13 mouse cellular contexts compared by ENCODE assay signal in genomic region chr10:95107532-95108251, GRCm38 (mm10).
DNase-seq lines count a peak whose midpoint lies in the region; ATAC-seq and TF ChIP-seq lines count a peak whose summit lies in the region.
"Had no signal": no experiment of that assay in that cellular context is flagged by ENCODE, and none has a peak within 500 bp of the region (broad histone marks: within the 10 kb centered on the region; RNA-seq: fewer than 3 reads in every experiment).

No protein-coding gene starts in this region.

- H3K27ac ChIP-seq in lung, embryonic 14.5 days (ENCODE audit: low read depth): 0 out of 2 replicates have a peak overlapping the region, but pooled peaks have one; percentile 18
- H3K27ac ChIP-seq in embryonic facial prominence, embryonic 11.5 days (replicated peaks; ENCODE audit: low read depth, low read length): no peak overlapping the region
- no peak overlapping the region for H3K27ac ChIP-seq in forebrain, embryonic 14.5 days (ENCODE audit: low read depth, low read length)
- H3K27ac ChIP-seq in midbrain, embryonic 15.5 days: peak overlapping the region; percentile 47; the same call in 1 of the 2 replicates
- H3K27ac ChIP-seq: neural tube, embryonic 12.5 days had no signal

- 60% methylated on average over 3 of the region's 3 CpGs for WGBS in lung, embryonic 14.5 days
- 34% methylated on average over 3 of the region's 3 CpGs for WGBS in embryonic facial prominence, embryonic 11.5 days
- WGBS in forebrain, embryonic 14.5 days: 9% methylated on average over 3 of the region's 3 CpGs
- 12% methylated on average over 3 of the region's 3 CpGs for WGBS in midbrain, embryonic 15.5 days

- H3K27me3 ChIP-seq in lung, embryonic 14.5 days (ENCODE audit: insufficient read depth, low read length): no peaks in the 10 kb centered on the region
- no peaks in the 10 kb centered on the region for H3K27me3 ChIP-seq in embryonic facial prominence, embryonic 11.5 days (ENCODE audit: control insufficient read depth, insufficient read depth, low read length)
- no peaks in the 10 kb centered on the region for H3K27me3 ChIP-seq in forebrain, embryonic 14.5 days (replicated peaks; ENCODE audit: control insufficient read depth, insufficient read depth, low read length)
- H3K27me3 ChIP-seq in midbrain, embryonic 15.5 days (replicated peaks): no peaks in the 10 kb centered on the region
- H3K27me3 ChIP-seq: neural tube, embryonic 12.5 days had no signal

- H3K4me1 ChIP-seq in lung, embryonic 14.5 days (ENCODE audit: insufficient read depth): peaks cover 9% of the 10 kb centered on the region; the same call in 1 of the 2 replicates
- no peaks in the 10 kb centered on the region for H3K4me1 ChIP-seq in embryonic facial prominence, embryonic 11.5 days (ENCODE audit: control insufficient read depth, insufficient read depth, low read length)
- peaks cover 12% of the 10 kb centered on the region for H3K4me1 ChIP-seq in forebrain, embryonic 14.5 days (ENCODE audit: control insufficient read depth, insufficient read depth, low read length)
- H3K4me1 ChIP-seq in midbrain, embryonic 15.5 days: peaks cover 11% of the 10 kb centered on the region

- no peaks in the 10 kb centered on the region for H3K9me3 ChIP-seq in lung, embryonic 14.5 days (ENCODE audit: low read depth, low read length)
- H3K9me3 ChIP-seq in embryonic facial prominence, embryonic 11.5 days (replicated peaks; ENCODE audit: control insufficient read depth, low read length): no peaks in the 10 kb centered on the region
- H3K9me3 ChIP-seq in forebrain, embryonic 14.5 days (replicated peaks; ENCODE audit: control insufficient read depth, low read length): no peaks in the 10 kb centered on the region
- H3K9me3 ChIP-seq in midbrain, embryonic 15.5 days: no peaks in the 10 kb centered on the region
- H3K9me3 ChIP-seq: neural tube, embryonic 12.5 days had no signal

- TF ChIP-seq CTCF in lung, embryonic 14.5 days (IDR thresholded peaks at IDR 0.05; ENCODE audit: low read depth): no peak

- no peak for DNase-seq in lung, embryonic 14.5 days
- no peak for DNase-seq in lung, postnatal 14 days
- DNase-seq in embryonic facial prominence, embryonic 11.5 days (ENCODE audit: low spot score): peak; percentile 49
- peak; percentile 50 for DNase-seq in forebrain, embryonic 14.5 days (ENCODE audit: low spot score)
- DNase-seq in thymus, postnatal 0 days (ENCODE audit: low spot score): no peak
- DNase-seq in thymus, postnatal 36 days: no peak
- DNase-seq: cerebellum, adult 18-20 months; kidney, postnatal 10 days; layer of hippocampus, adult 9-11 months; lung, postnatal 36 days had no signal

- no peak overlapping the region for H3K9ac ChIP-seq in lung, embryonic 14.5 days
- no peak overlapping the region for H3K9ac ChIP-seq in embryonic facial prominence, embryonic 11.5 days (replicated peaks; ENCODE audit: low read length)
- H3K9ac ChIP-seq in forebrain, embryonic 14.5 days (ENCODE audit: low read length): no peak overlapping the region
- no peak overlapping the region for H3K9ac ChIP-seq in midbrain, embryonic 15.5 days
- H3K9ac ChIP-seq: neural tube, embryonic 12.5 days had no signal

- ATAC-seq in lung, embryonic 14.5 days (ENCODE audit: insufficient read depth): no peak
- no peak for ATAC-seq in embryonic facial prominence, embryonic 11.5 days (replicated peaks; ENCODE audit: insufficient number of reproducible peaks, low FRiP score, low TSS enrichment, low read depth)
- ATAC-seq in forebrain, embryonic 14.5 days: peak; percentile 71; the same call in 1 of the 2 replicates
- peak; percentile 56; the same call in 1 of the 2 replicates for ATAC-seq in midbrain, embryonic 15.5 days (replicated peaks)
- ATAC-seq: intestine, embryonic 16.5 days had no signal

- no peak overlapping the region for H3K4me2 ChIP-seq in lung, embryonic 14.5 days
- H3K4me2 ChIP-seq in embryonic facial prominence, embryonic 11.5 days (ENCODE audit: low read depth, low read length): no peak overlapping the region
- no peak overlapping the region for H3K4me2 ChIP-seq in forebrain, embryonic 14.5 days (ENCODE audit: low read length)
- H3K4me2 ChIP-seq in midbrain, embryonic 15.5 days: no peak overlapping the region
- H3K4me2 ChIP-seq: neural tube, embryonic 12.5 days had no signal

- H3K4me3 ChIP-seq in lung, embryonic 14.5 days (ENCODE audit: low read depth, low read length): no peak overlapping the region
- no peak overlapping the region for H3K4me3 ChIP-seq in embryonic facial prominence, embryonic 11.5 days (ENCODE audit: low read depth, low read length)
- H3K4me3 ChIP-seq in forebrain, embryonic 14.5 days (ENCODE audit: low read depth, low read length): no peak overlapping the region
- H3K4me3 ChIP-seq in midbrain, embryonic 15.5 days: no peak overlapping the region
- H3K4me3 ChIP-seq: neural tube, embryonic 12.5 days had no signal

- H3K36me3 ChIP-seq in lung, embryonic 14.5 days (ENCODE audit: insufficient read depth): no peaks in the 10 kb centered on the region
- no peaks in the 10 kb centered on the region for H3K36me3 ChIP-seq in embryonic facial prominence, embryonic 11.5 days (replicated peaks; ENCODE audit: control insufficient read depth, insufficient read depth, low read depth, low read length)
- no peaks in the 10 kb centered on the region for H3K36me3 ChIP-seq in forebrain, embryonic 14.5 days (ENCODE audit: control insufficient read depth, insufficient read depth, low read length)
- H3K36me3 ChIP-seq in midbrain, embryonic 15.5 days (replicated peaks): no peaks in the 10 kb centered on the region
- H3K36me3 ChIP-seq: neural tube, embryonic 12.5 days had no signal

Comparison
In these comparisons a context has a peak if more than half of its experiments do, and no peak if none do; other contexts are left out.
1. ATAC-seq: peak in forebrain, embryonic 14.5 days (single experiment) and midbrain, embryonic 15.5 days (single experiment); none in lung, embryonic 14.5 days (single experiment) and embryonic facial prominence, embryonic 11.5 days (single experiment).
2. DNase-seq: peak in embryonic facial prominence, embryonic 11.5 days (single experiment) and forebrain, embryonic 14.5 days (single experiment); none in lung, embryonic 14.5 days (single experiment), lung, postnatal 14 days (single experiment), thymus, postnatal 0 days (single experiment) and thymus, postnatal 36 days (0 of 2).
3. H3K27ac ChIP-seq: peak in lung, embryonic 14.5 days (single experiment) and midbrain, embryonic 15.5 days (single experiment); none in embryonic facial prominence, embryonic 11.5 days (single experiment) and forebrain, embryonic 14.5 days (single experiment).